Mouse (Mus musculus) forebrain, embryonic 15.5 days (tissue): ENCODE data around the gene Olfr1224-ps1. TPM values are rescaled to one million over a fixed set of nuclear protein-coding genes. Genes with fewer than 3 reads are reported as not detected.
"Not testable (repeated sequence)": the region's sequence is repeated elsewhere in the genome, so short reads cannot be mapped to it uniquely, and the experiment has no call there.

Experiments
- ATAC-seq: fragments of 200-750 bp; cut with Nextera tagmentation; replicated peaks from 2 replicates; pipeline ENCODE4 v1.8.0; 2017; ENCODE audit warnings: mild to moderate bottlenecking, moderate TSS enrichment, moderate library complexity
- H3K27ac ChIP-seq: fragments of 300-500 bp; sonication (generic); replicated peaks from 2 replicates; pipeline ENCODE4 v1.5.1; 2015; ENCODE audit warnings: mild to moderate bottlenecking, inconsistent platforms
- H3K27me3 ChIP-seq: fragments of 300-500 bp; sonication (generic); 2 replicates; pipeline ENCODE4 v1.6.1; 2015; ENCODE audit warnings: inconsistent platforms
- H3K36me3 ChIP-seq: fragments of 300-500 bp; sonication (generic); 2 replicates; pipeline ENCODE4 v1.6.1; 2015; ENCODE audit warnings: mild to moderate bottlenecking, inconsistent platforms
- H3K4me1 ChIP-seq: fragments of 300-500 bp; sonication (generic); 2 replicates; pipeline ENCODE4 v1.6.1; 2015; ENCODE audit warnings: inconsistent platforms
- H3K4me2 ChIP-seq: fragments of 300-500 bp; sonication (generic); replicated peaks from 2 replicates; pipeline ENCODE4 v1.6.1; 2015; ENCODE audit warnings: mild to moderate bottlenecking, inconsistent platforms
- H3K4me3 ChIP-seq: fragments of 300-500 bp; sonication (generic); 2 replicates; pipeline ENCODE4 v1.5.1; 2015; ENCODE audit warnings: mild to moderate bottlenecking, inconsistent platforms
- H3K9ac ChIP-seq: fragments of 300-500 bp; sonication (generic); replicated peaks from 2 replicates; pipeline ENCODE4 v1.6.1; 2015; ENCODE audit warnings: mild to moderate bottlenecking, inconsistent platforms
- H3K9me3 ChIP-seq: fragments of 300-500 bp; sonication (generic); 2 replicates; pipeline ENCODE4 v1.6.1; 2016; ENCODE audit warnings: inconsistent platforms
- WGBS: fragments of 180-500 bp; shearing (Covaris S2); methylation state at CpG from one replicate; pipeline ENCODE4 v1.1.7; 2015; ENCODE audit warnings: mixed read lengths; 5-methylcytosine and 5-hydroxymethylcytosine counted together
- polyA plus RNA-seq: library from polyadenylated mRNA; unstranded; fragments of >200 nt; fragmentation: Nextera tagmentation; extraction: Ambion mirVana; gene quantifications from 2 replicates; pipeline ENCODE4 v1.2.1, GENCODE M21; 2015

Gene Olfr1224-ps1
- polyA plus RNA-seq: not detected in 2 replicates

GRCm38 (mm10) chr2:89163991-89164390 lies at the start of gene Olfr1224-ps1:
TSS of gene Olfr1224-ps1 (minus strand) at chr2:89164091.
- not testable (repeated sequence) for H3K27ac ChIP-seq, ATAC-seq, H3K36me3 ChIP-seq, H3K9me3 ChIP-seq, H3K4me2 ChIP-seq, H3K27me3 ChIP-seq, H3K4me3 ChIP-seq, H3K4me1 ChIP-seq, H3K9ac ChIP-seq
- WGBS: 96% methylated on average over 8 of the region's 8 CpGs

- no peaks in the 10 kb centered on the region for H3K4me1 ChIP-seq
- 63% methylated on average over 2 of the region's 2 CpGs for WGBS
- no peak within 1 kb of the TSS for H3K9ac ChIP-seq
- H3K36me3 ChIP-seq: no peaks in the 10 kb centered on the region
- no peak within 1 kb of the TSS for H3K4me3 ChIP-seq
- H3K9me3 ChIP-seq: no peaks in the 10 kb centered on the region
- H3K27ac ChIP-seq: no peak within 1 kb of the TSS
- H3K27me3 ChIP-seq: no peaks in the 10 kb centered on the region
- no peak for ATAC-seq
- H3K4me2 ChIP-seq: no peak within 1 kb of the TSS
These were observed 36.1 kb upstream of the Olfr1224-ps1 start, which contains the start of gene Olfr1226 for GRCm38 (mm10) chr2:89199948-89200347. TSS of gene Olfr1226 (minus strand) at chr2:89200048.

- Histone ChIP-seq H3K4me3 (no peak overlapping the region), H3K36me3 (no peaks in the 10 kb centered on the region), H3K4me1 (no peaks in the 10 kb centered on the region), H3K4me2 (no peak overlapping the region), H3K9ac (no peak overlapping the region), H3K27ac (no peak overlapping the region), H3K27me3 (no peaks in the 10 kb centered on the region), H3K9me3 (no peaks in the 10 kb centered on the region)
- ATAC-seq: no peak
- WGBS: 93% methylated on average over 3 of the region's 3 CpGs
These were observed 32.6 kb upstream of the Olfr1224-ps1 start for GRCm38 (mm10) chr2:89196325-89196982.

GRCm38 (mm10) chr2:89174569-89174968 lies 10.7 kb upstream of the Olfr1224-ps1 start, which contains the start of gene Olfr1225:
TSS of gene Olfr1225 (minus strand) at chr2:89174669.
- H3K4me3 ChIP-seq: no peak within 1 kb of the TSS
- no peaks in the 10 kb centered on the region for H3K9me3 ChIP-seq
- no peaks in the 10 kb centered on the region for H3K36me3 ChIP-seq
- no peak for ATAC-seq
- no peak within 1 kb of the TSS for H3K27ac ChIP-seq
- H3K9ac ChIP-seq: no peak within 1 kb of the TSS
- H3K4me1 ChIP-seq: no peaks in the 10 kb centered on the region
- H3K27me3 ChIP-seq: no peaks in the 10 kb centered on the region
- H3K4me2 ChIP-seq: no peak within 1 kb of the TSS
- 94% methylated on average over 1 of the region's 1 CpGs for WGBS

GRCm38 (mm10) chr2:89164711-89165110 lies 820 bp upstream of the Olfr1224-ps1 start:
- WGBS: 91% methylated on average over 4 of the region's 4 CpGs

GRCm38 (mm10) chr2:89151460-89151859 lies 12.4 kb downstream of the Olfr1224-ps1 start, which contains the start of gene Olfr1223:
TSS of gene Olfr1223 (minus strand) at chr2:89151560.
- ATAC-seq: no peak
- Histone ChIP-seq H3K4me1 (no peaks in the 10 kb centered on the region), H3K36me3 (no peaks in the 10 kb centered on the region), H3K27ac (no peak within 1 kb of the TSS), H3K9me3 (no peaks in the 10 kb centered on the region), H3K27me3 (no peaks in the 10 kb centered on the region), H3K9ac (no peak within 1 kb of the TSS), H3K4me3 (no peak within 1 kb of the TSS), H3K4me2 (no peak within 1 kb of the TSS)
- 80% methylated on average over 1 of the region's 1 CpGs for WGBS

More at GRCm38 (mm10) chr2:89164711-89165110, 820 bp upstream of the Olfr1224-ps1 start:
- not testable (repeated sequence) for ATAC-seq, H3K27me3 ChIP-seq, H3K9me3 ChIP-seq, H3K4me3 ChIP-seq, H3K4me1 ChIP-seq, H3K36me3 ChIP-seq, H3K4me2 ChIP-seq, H3K27ac ChIP-seq, H3K9ac ChIP-seq

GRCm38 (mm10) chr2:89132954-89133353 lies 30.9 kb downstream of the Olfr1224-ps1 start, which contains the start of gene Olfr1222:
TSS of gene Olfr1222 (minus strand) at chr2:89133054.
- WGBS: 84% methylated on average over 3 of the region's 3 CpGs
- Histone ChIP-seq H3K9ac (no peak within 1 kb of the TSS), H3K9me3 (no peaks in the 10 kb centered on the region), H3K27me3 (no peaks in the 10 kb centered on the region), H3K4me1 (no peaks in the 10 kb centered on the region), H3K27ac (no peak within 1 kb of the TSS), H3K4me3 (no peak within 1 kb of the TSS), H3K36me3 (no peaks in the 10 kb centered on the region), H3K4me2 (no peak within 1 kb of the TSS)
- no peak for ATAC-seq

GRCm38 (mm10) chr2:89117183-89117582 lies 46.7 kb downstream of the Olfr1224-ps1 start, which contains the start of gene Olfr1221:
TSS of gene Olfr1221 (minus strand) at chr2:89117283.
- no peak for ATAC-seq
- no peaks in the 10 kb centered on the region for H3K36me3 ChIP-seq
- no peaks in the 10 kb centered on the region for H3K4me1 ChIP-seq
- no peak within 1 kb of the TSS for H3K9ac ChIP-seq
- H3K4me3 ChIP-seq: no peak within 1 kb of the TSS
- H3K4me2 ChIP-seq: no peak within 1 kb of the TSS
- no peaks in the 10 kb centered on the region for H3K9me3 ChIP-seq
- no peaks in the 10 kb centered on the region for H3K27me3 ChIP-seq
- no peak within 1 kb of the TSS for H3K27ac ChIP-seq
- 93% methylated on average over 2 of the region's 2 CpGs for WGBS

- H3K4me3 ChIP-seq: no peak within 1 kb of the TSS
- H3K36me3 ChIP-seq: no peaks in the 10 kb centered on the region
- 82% methylated on average over 3 of the region's 3 CpGs for WGBS
- H3K27me3 ChIP-seq: no peaks in the 10 kb centered on the region
- no peak within 1 kb of the TSS for H3K9ac ChIP-seq
- no peak within 1 kb of the TSS for H3K4me2 ChIP-seq
- no peak within 1 kb of the TSS for H3K27ac ChIP-seq
- ATAC-seq: no peak
- H3K4me1 ChIP-seq: no peaks in the 10 kb centered on the region
- no peaks in the 10 kb centered on the region for H3K9me3 ChIP-seq
These were observed 57.2 kb downstream of the Olfr1224-ps1 start, which contains the start of gene Olfr1220 for GRCm38 (mm10) chr2:89106735-89107134. TSS of gene Olfr1220 (minus strand) at chr2:89106835.

GRCm38 (mm10) chr2:89105651-89106050 lies 58.2 kb downstream of the Olfr1224-ps1 start:
- Histone ChIP-seq H3K9ac (no peak overlapping the region), H3K36me3 (no peaks in the 10 kb centered on the region), H3K9me3 (no peaks in the 10 kb centered on the region), H3K27me3 (no peaks in the 10 kb centered on the region), H3K4me1 (no peaks in the 10 kb centered on the region), H3K4me2 (no peak overlapping the region), H3K27ac (no peak overlapping the region), H3K4me3 (no peak overlapping the region)
- no peak for ATAC-seq
